Mouse (Mus musculus): ENCODE measurements around the gene Wrap73. TPM values are rescaled to one million over a fixed set of nuclear protein-coding genes. Genes with fewer than 3 reads are reported as not detected.

Gene Wrap73
- polyA plus RNA-seq, 1 experiment from 2014 or later, result 46.3 TPM

GRCm38 (mm10) chr4:154109216-154109849 is 32.8 kb upstream of the Wrap73 start:
- Histone ChIP-seq H3K9ac (ENCODE audit: low read length) (no peak overlapping the region), H3K9me3 (ENCODE audit: control insufficient read depth, low read length) (no peaks in the 10 kb centered on the region), H3K36me3 (ENCODE audit: control insufficient read depth, insufficient read depth, low read length) (no peaks in the 10 kb centered on the region), H3K4me3 (ENCODE audit: low read depth, low read length) (no peak overlapping the region), H3K27me3 (ENCODE audit: control insufficient read depth, insufficient read depth, low read length) (peaks cover 2% of the 10 kb centered on the region; the same call in 1 of the 2 replicates), H3K4me1 (ENCODE audit: control insufficient read depth, insufficient read depth, low read length) (no peaks in the 10 kb centered on the region; the same call in 1 of the 2 replicates), H3K4me2 (no peak overlapping the region), H3K27ac (ENCODE audit: low read depth, low read length) (no peak overlapping the region)
- no peak for DNase-seq (ENCODE audit: low spot score, missing footprints)
- no peak for ATAC-seq (ENCODE audit: low FRiP score)
- 62% methylated on average over 18 of the region's 18 CpGs for WGBS

- WGBS, result 85% methylated on average over 11 of the region's 11 CpGs
- no peak overlapping the region for H3K4me2 ChIP-seq
These were observed 32.3 kb upstream of the Wrap73 start for GRCm38 (mm10) chr4:154109850-154110243.

GRCm38 (mm10) chr4:154116421-154116820 is 25.8 kb upstream of the Wrap73 start:
- no peak overlapping the region for H3K27ac ChIP-seq (ENCODE audit: low read depth, low read length)
- no peaks in the 10 kb centered on the region for H3K9me3 ChIP-seq (ENCODE audit: control insufficient read depth, low read length)
- no peaks in the 10 kb centered on the region for H3K36me3 ChIP-seq (ENCODE audit: control insufficient read depth, insufficient read depth, low read length)
- H3K27me3 ChIP-seq (ENCODE audit: control insufficient read depth, insufficient read depth, low read length), result no peaks in the 10 kb centered on the region; the same call in 1 of the 2 replicates
- WGBS, result 58% methylated on average over 7 of the region's 7 CpGs
- H3K4me1 ChIP-seq (ENCODE audit: control insufficient read depth, insufficient read depth, low read length), result no peaks in the 10 kb centered on the region
- ATAC-seq (ENCODE audit: low FRiP score) (no peak), DNase-seq (ENCODE audit: low spot score, missing footprints) (no peak)
- no peak overlapping the region for H3K9ac ChIP-seq (ENCODE audit: low read length)
- H3K4me3 ChIP-seq (ENCODE audit: low read depth, low read length), result no peak overlapping the region
- no peak overlapping the region for H3K4me2 ChIP-seq

More at GRCm38 (mm10) chr4:154109850-154110243, 32.3 kb upstream of the Wrap73 start:
- H3K27me3 ChIP-seq (ENCODE audit: control insufficient read depth, insufficient read depth, low read length), result peaks cover 2% of the 10 kb centered on the region; the same call in 1 of the 2 replicates
- no peaks in the 10 kb centered on the region; the same call in 1 of the 2 replicates for H3K4me1 ChIP-seq (ENCODE audit: control insufficient read depth, insufficient read depth, low read length)
- no peaks in the 10 kb centered on the region for H3K9me3 ChIP-seq (ENCODE audit: control insufficient read depth, low read length)
- ATAC-seq (ENCODE audit: low FRiP score) (no peak), DNase-seq (ENCODE audit: low spot score, missing footprints) (no peak)
- H3K27ac ChIP-seq (ENCODE audit: low read depth, low read length), result no peak overlapping the region
- H3K9ac ChIP-seq (ENCODE audit: low read length), result no peak overlapping the region
- H3K4me3 ChIP-seq (ENCODE audit: low read depth, low read length), result no peak overlapping the region
- H3K36me3 ChIP-seq (ENCODE audit: control insufficient read depth, insufficient read depth, low read length), result no peaks in the 10 kb centered on the region

DNA sequence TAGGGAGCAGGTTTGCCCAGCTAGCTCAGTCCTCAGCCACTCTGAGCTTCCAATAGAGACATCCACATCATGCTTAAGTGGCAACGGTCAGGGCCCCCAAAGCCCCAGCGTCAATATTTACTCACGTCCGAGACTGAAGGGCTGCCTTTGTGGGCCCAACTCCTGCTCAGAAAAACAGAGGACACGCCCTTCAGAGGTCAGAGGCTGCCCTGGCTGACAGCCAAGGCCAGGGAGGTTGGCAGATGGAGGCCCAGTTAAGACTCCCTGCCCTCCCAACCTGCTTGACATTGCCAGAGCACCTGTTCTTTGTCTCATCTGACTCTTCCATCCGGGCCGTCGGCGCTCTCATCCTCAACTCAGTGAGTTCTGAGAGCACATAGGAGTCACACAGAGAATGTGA is 23.4 kb upstream of the Wrap73 start:
- H3K4me2 ChIP-seq, result no peak overlapping the region
- H3K4me1 ChIP-seq (ENCODE audit: control insufficient read depth, insufficient read depth, low read length), result no peaks in the 10 kb centered on the region
- 59% methylated on average over 9 of the region's 9 CpGs for WGBS
- no peaks in the 10 kb centered on the region for H3K9me3 ChIP-seq (ENCODE audit: control insufficient read depth, low read length)
- ATAC-seq (ENCODE audit: low FRiP score), result peak; percentile 62; the same call in 1 of the 2 replicates
- no peak overlapping the region for H3K4me3 ChIP-seq (ENCODE audit: low read depth, low read length)
- no peak overlapping the region for H3K9ac ChIP-seq (ENCODE audit: low read length)
- no peaks in the 10 kb centered on the region for H3K36me3 ChIP-seq (ENCODE audit: control insufficient read depth, insufficient read depth, low read length)
- H3K27me3 ChIP-seq (ENCODE audit: control insufficient read depth, insufficient read depth, low read length), result peaks cover 3% of the 10 kb centered on the region; the same call in 1 of the 2 replicates
- no peak overlapping the region for H3K27ac ChIP-seq (ENCODE audit: low read depth, low read length)
- no peak for DNase-seq (ENCODE audit: low spot score, missing footprints)

- H3K27ac ChIP-seq (ENCODE audit: low read depth, low read length), result no peak overlapping the region
- H3K4me2 ChIP-seq, result no peak overlapping the region
- DNase-seq (ENCODE audit: low spot score, missing footprints), result no peak
- H3K4me1 ChIP-seq (ENCODE audit: control insufficient read depth, insufficient read depth, low read length), result no peaks in the 10 kb centered on the region
- H3K27me3 ChIP-seq (ENCODE audit: control insufficient read depth, insufficient read depth, low read length), result peaks cover 3% of the 10 kb centered on the region; the same call in 1 of the 2 replicates
- no peak for ATAC-seq (ENCODE audit: low FRiP score)
- H3K36me3 ChIP-seq (ENCODE audit: control insufficient read depth, insufficient read depth, low read length), result no peaks in the 10 kb centered on the region
- H3K9me3 ChIP-seq (ENCODE audit: control insufficient read depth, low read length), result no peaks in the 10 kb centered on the region
- 84% methylated on average over 9 of the region's 9 CpGs for WGBS
- no peak overlapping the region for H3K9ac ChIP-seq (ENCODE audit: low read length)
- H3K4me3 ChIP-seq (ENCODE audit: low read depth, low read length), result no peak overlapping the region
These were observed 23.0 kb upstream of the Wrap73 start for GRCm38 (mm10) chr4:154119208-154119607.

- 0 out of 2 replicates have a peak, but pooled peaks cover 3% of the 10 kb centered on the region for H3K27me3 ChIP-seq (ENCODE audit: control insufficient read depth, insufficient read depth, low read length)
- peak; percentile 35 for DNase-seq (ENCODE audit: low spot score, missing footprints)
- H3K9me3 ChIP-seq (ENCODE audit: control insufficient read depth, low read length), result no peaks in the 10 kb centered on the region
- H3K4me2 ChIP-seq, result no peak overlapping the region
- WGBS, result 77% methylated on average over 11 of the region's 11 CpGs
- H3K4me3 ChIP-seq (ENCODE audit: low read depth, low read length), result no peak overlapping the region
- no peaks in the 10 kb centered on the region for H3K36me3 ChIP-seq (ENCODE audit: control insufficient read depth, insufficient read depth, low read length)
- no peaks in the 10 kb centered on the region for H3K4me1 ChIP-seq (ENCODE audit: control insufficient read depth, insufficient read depth, low read length)
- H3K9ac ChIP-seq (ENCODE audit: low read length), result no peak overlapping the region
- no peak for ATAC-seq (ENCODE audit: low FRiP score)
- no peak overlapping the region for H3K27ac ChIP-seq (ENCODE audit: low read depth, low read length)
These were observed 20.4 kb upstream of the Wrap73 start for GRCm38 (mm10) chr4:154121800-154122199.

- Histone ChIP-seq H3K36me3 (ENCODE audit: control insufficient read depth, insufficient read depth, low read length) (no peaks in the 10 kb centered on the region), H3K4me3 (ENCODE audit: low read depth, low read length) (no peak overlapping the region), H3K9ac (ENCODE audit: low read length) (no peak overlapping the region), H3K4me2 (no peak overlapping the region), H3K27me3 (ENCODE audit: control insufficient read depth, insufficient read depth, low read length) (0 out of 2 replicates have a peak, but pooled peaks cover 3% of the 10 kb centered on the region), H3K4me1 (ENCODE audit: control insufficient read depth, insufficient read depth, low read length) (no peaks in the 10 kb centered on the region), H3K27ac (ENCODE audit: low read depth, low read length) (no peak overlapping the region), H3K9me3 (ENCODE audit: control insufficient read depth, low read length) (no peaks in the 10 kb centered on the region)
- 86% methylated on average over 7 of the region's 7 CpGs for WGBS
- DNase-seq (ENCODE audit: low spot score, missing footprints) (no peak), ATAC-seq (ENCODE audit: low FRiP score) (no peak)
These were observed 19.8 kb upstream of the Wrap73 start for GRCm38 (mm10) chr4:154122374-154122773.

DNA sequence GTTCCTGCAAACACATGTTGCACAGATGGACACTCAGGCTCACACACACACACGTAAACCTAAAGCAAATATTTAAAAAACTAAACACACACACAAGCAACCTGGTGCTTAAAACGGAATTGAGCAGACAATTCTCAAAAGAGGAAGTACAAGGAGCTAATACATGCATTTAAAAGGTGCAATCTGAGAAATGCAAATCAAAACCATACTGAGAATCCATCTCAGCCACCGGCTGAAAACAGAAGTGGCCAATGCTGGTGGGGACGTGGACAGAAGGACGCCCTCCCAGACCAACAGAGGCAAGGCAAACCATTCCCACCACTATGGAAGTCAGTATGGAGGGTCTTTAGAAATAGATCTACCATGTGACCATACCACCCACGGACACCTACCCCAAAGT is 18.6 kb upstream of the Wrap73 start:
- no peaks in the 10 kb centered on the region for H3K9me3 ChIP-seq (ENCODE audit: control insufficient read depth, low read length)
- H3K27ac ChIP-seq (ENCODE audit: low read depth, low read length), result no peak overlapping the region
- H3K4me3 ChIP-seq (ENCODE audit: low read depth, low read length), result no peak overlapping the region
- H3K36me3 ChIP-seq (ENCODE audit: control insufficient read depth, insufficient read depth, low read length), result no peaks in the 10 kb centered on the region
- 85% methylated on average over 6 of the region's 6 CpGs for WGBS
- H3K4me2 ChIP-seq, result no peak overlapping the region
- ATAC-seq (ENCODE audit: low FRiP score) (no peak), DNase-seq (ENCODE audit: low spot score, missing footprints) (no peak)
- 0 out of 2 replicates have a peak, but pooled peaks cover 3% of the 10 kb centered on the region for H3K27me3 ChIP-seq (ENCODE audit: control insufficient read depth, insufficient read depth, low read length)
- H3K4me1 ChIP-seq (ENCODE audit: control insufficient read depth, insufficient read depth, low read length), result no peaks in the 10 kb centered on the region
- H3K9ac ChIP-seq (ENCODE audit: low read length), result no peak overlapping the region

DNA sequence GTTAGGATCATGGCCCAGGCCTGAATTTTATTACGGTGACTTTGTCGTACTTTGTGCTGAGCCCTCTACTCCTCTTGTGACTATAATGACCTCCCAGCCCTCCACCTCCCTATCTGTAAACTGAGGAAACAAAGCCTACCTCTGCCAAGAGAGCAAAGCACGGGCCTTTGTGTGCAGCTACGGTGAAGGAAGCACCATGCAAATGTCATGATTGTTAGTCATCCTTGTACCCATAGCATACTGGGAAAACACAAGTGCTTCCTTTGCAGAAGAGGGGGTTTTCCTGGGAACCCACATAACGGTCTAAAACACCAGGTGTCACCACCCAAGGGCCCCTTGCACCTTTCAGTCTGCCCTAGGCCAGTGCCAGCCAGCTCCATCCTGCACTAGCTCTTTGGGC is 17.0 kb upstream of the Wrap73 start:
- Histone ChIP-seq H3K4me1 (ENCODE audit: control insufficient read depth, insufficient read depth, low read length) (no peaks in the 10 kb centered on the region), H3K27me3 (ENCODE audit: control insufficient read depth, insufficient read depth, low read length) (0 out of 2 replicates have a peak, but pooled peaks cover 3% of the 10 kb centered on the region), H3K36me3 (ENCODE audit: control insufficient read depth, insufficient read depth, low read length) (no peaks in the 10 kb centered on the region), H3K4me3 (ENCODE audit: low read depth, low read length) (no peak overlapping the region), H3K9ac (ENCODE audit: low read length) (no peak overlapping the region), H3K27ac (ENCODE audit: low read depth, low read length) (no peak overlapping the region), H3K9me3 (ENCODE audit: control insufficient read depth, low read length) (no peaks in the 10 kb centered on the region), H3K4me2 (no peak overlapping the region)
- ATAC-seq (ENCODE audit: low FRiP score) (no peak), DNase-seq (ENCODE audit: low spot score, missing footprints) (no peak)
- WGBS, result 76% methylated on average over 5 of the region's 5 CpGs
